Mouse (Mus musculus): ENCODE data around the gene Vps36. TPM values are rescaled to one million over a fixed set of nuclear protein-coding genes. Genes with fewer than 3 reads are reported as not detected.

Gene Vps36
- polyA plus RNA-seq, 1 experiment from 2014 or later: 44.5 TPM

DNA sequence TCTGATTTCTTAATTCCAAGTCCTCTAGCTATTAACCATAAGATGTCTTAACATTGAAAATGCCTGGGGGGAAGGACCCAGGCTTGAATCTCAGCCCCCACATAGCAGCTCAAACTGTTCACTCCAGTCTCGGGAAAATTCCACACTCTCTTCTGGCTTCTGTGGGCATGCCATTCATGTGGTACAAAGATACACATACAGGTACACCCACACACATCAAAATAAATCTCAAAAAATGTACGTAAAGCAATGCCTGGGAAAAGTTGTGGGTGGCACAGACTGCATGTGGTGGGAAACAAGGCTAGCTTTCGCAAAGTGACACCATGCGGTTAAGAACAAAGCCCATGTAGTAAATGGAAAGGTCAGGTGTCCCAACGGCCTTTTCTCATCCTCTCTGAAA lies 23.4 kb upstream of the Vps36 start:
- peaks cover 12% of the 10 kb centered on the region for H3K4me1 ChIP-seq
- peaks cover 66% of the 10 kb centered on the region for H3K36me3 ChIP-seq (replicated peaks)
- H3K4me3 ChIP-seq: no peak overlapping the region
- H3K9me3 ChIP-seq: no peaks in the 10 kb centered on the region
- H3K27ac ChIP-seq (replicated peaks): no peak overlapping the region
- 90% methylated on average over 5 of the region's 5 CpGs for WGBS
- H3K27me3 ChIP-seq (replicated peaks; ENCODE audit: low read depth, poor library complexity, severe bottlenecking): no peaks in the 10 kb centered on the region
- no peak for DNase-seq (ENCODE audit: low spot score)

DNA sequence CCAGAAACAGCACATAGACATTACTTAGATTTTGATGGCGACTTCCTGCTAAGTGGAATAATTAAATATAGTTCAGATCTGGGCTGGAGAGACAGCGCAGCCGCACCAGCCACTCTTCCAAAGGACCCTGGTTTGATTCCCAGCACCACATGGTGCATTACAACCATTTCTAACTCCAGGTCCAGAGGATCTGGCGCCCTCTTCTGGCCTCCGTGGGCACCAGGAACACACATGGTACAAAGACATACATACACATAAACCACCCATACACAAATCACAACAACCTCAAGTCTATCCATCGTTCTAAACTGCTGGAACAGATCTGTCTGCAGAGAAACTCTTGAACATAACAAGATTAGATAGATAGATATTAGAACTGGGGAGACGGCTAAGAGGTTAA lies 16.6 kb upstream of the Vps36 start:
- H3K27ac ChIP-seq (replicated peaks): no peak overlapping the region
- DNase-seq (ENCODE audit: low spot score): no peak
- WGBS: 95% methylated on average over 7 of the region's 7 CpGs
- H3K9me3 ChIP-seq: peaks cover 11% of the 10 kb centered on the region
- H3K4me3 ChIP-seq: no peak overlapping the region
- H3K36me3 ChIP-seq (replicated peaks): peaks cover 83% of the 10 kb centered on the region
- H3K4me1 ChIP-seq: no peaks in the 10 kb centered on the region
- no peaks in the 10 kb centered on the region for H3K27me3 ChIP-seq (replicated peaks; ENCODE audit: low read depth, poor library complexity, severe bottlenecking)

- Histone ChIP-seq H3K27ac (replicated peaks) (peak overlapping the region; percentile 97), H3K36me3 (replicated peaks) (peaks cover 8% of the 10 kb centered on the region), H3K4me1 (peaks cover 12% of the 10 kb centered on the region), H3K9me3 (no peaks in the 10 kb centered on the region), H3K27me3 (replicated peaks; ENCODE audit: low read depth, poor library complexity, severe bottlenecking) (no peaks in the 10 kb centered on the region), H3K4me3 (peak overlapping the region; percentile 86)
- WGBS: 0% methylated on average over 3 of the region's 3 CpGs
- peak; percentile 54 for DNase-seq (ENCODE audit: low spot score)
Measured at GRCm38 (mm10) chr8:22184884-22185283, 7.7 kb upstream of the Vps36 start.

DNA sequence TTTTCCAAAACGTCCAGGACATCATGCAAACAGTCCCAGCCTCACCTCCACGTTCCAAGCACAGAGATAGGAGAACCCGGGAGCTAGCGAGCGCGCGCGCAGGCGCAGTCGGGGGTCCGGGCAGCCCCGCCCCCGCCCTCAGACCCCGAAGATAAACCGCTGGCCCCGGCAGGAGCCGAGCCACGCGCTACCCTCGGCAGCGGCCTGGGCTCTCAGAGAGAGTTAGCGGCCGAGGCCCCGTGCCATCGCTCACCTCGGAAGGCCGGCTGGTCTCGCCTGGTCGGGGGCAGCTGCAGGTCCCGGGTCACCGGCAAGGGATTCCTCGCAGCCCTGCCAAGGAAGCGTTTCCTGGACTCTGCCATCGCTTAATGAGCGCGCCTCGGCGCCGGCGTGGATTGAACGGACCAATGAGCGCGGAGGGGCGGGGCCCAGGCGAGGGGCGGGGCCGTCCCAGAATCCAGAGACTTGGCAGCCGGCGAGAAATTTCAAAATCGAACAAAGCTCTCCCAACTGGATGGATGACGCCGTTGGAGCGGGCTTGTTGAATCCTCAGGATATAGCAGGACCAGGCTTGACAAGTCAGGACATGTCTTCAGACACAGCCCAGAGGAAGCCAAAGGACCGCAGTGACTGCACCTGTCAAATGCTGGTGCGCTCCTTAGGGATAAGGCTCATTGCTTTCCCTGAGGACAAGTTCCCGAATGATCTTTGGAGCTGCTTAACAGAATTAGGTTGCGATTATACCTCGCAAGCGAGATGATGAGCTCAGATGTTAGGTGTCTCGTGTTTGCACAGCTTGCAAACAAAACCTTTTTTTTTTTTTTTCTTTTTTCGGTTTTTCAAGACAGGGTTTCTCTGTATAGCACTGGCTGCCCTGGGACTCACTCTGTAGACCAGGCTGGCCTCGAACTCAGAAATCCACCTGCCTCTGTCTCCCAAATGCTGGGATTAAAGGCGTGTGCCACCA lies 6.9 kb upstream of the Vps36 start, which contains the start of gene Ckap2:
TSS of gene Ckap2 (minus strand) at position 389 of the 967 bp plus-strand sequence.
- peak; percentile 97 for DNase-seq (ENCODE audit: low spot score)
- Histone ChIP-seq H3K27ac (replicated peaks) (peak within 1 kb of the TSS; percentile 97), H3K27me3 (replicated peaks; ENCODE audit: low read depth, poor library complexity, severe bottlenecking) (no peaks in the 10 kb centered on the region), H3K4me1 (peaks cover 12% of the 10 kb centered on the region), H3K4me3 (peak within 1 kb of the TSS; percentile 86), H3K36me3 (replicated peaks) (no peaks in the 10 kb centered on the region), H3K9me3 (no peaks in the 10 kb centered on the region)
- 3% methylated on average over 63 of the region's 63 CpGs for WGBS

DNA sequence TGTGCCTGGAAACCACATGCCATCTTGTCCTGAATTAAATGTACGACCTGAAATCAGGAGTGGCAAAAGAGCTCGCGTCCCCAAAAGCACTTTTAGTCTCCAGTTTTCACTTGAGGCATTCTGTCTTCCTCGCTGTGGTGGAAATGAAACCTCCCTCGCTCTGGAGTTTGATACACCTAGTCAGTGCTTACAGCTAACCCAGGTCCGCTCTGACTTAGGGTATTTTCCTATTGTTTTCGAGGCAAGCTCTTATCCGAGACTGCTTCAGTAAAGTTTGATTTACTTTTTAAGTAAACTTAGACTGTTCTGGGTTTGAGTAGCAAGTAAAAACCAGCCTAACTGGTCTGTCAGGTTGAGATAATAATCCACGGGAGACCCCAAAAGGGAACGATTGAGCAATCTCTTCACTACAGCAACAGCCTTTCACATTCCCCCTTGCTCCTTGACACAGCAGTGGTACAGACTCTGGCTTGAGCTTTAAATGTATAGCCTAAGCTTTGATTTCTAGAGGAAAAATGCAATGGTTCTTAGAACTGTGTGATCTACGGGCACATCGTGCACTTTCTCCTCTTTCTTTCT lies 912 bp downstream of the Vps36 start:
- Histone ChIP-seq H3K4me1 (peaks cover 14% of the 10 kb centered on the region), H3K36me3 (replicated peaks) (peaks cover 4% of the 10 kb centered on the region; the same call in 1 of the 2 replicates), H3K27ac (replicated peaks) (peak overlapping the region; percentile 99), H3K4me3 (peak overlapping the region; percentile 82), H3K9me3 (no peaks in the 10 kb centered on the region), H3K27me3 (replicated peaks; ENCODE audit: low read depth, poor library complexity, severe bottlenecking) (no peaks in the 10 kb centered on the region)
- no peak for DNase-seq (ENCODE audit: low spot score)
- WGBS: 17% methylated on average over 12 of the region's 12 CpGs

GRCm38 (mm10) chr8:22197914-22198313 lies 5.3 kb downstream of the Vps36 start:
- H3K27ac ChIP-seq (replicated peaks): no peak overlapping the region
- WGBS: 90% methylated on average over 6 of the region's 6 CpGs

DNA sequence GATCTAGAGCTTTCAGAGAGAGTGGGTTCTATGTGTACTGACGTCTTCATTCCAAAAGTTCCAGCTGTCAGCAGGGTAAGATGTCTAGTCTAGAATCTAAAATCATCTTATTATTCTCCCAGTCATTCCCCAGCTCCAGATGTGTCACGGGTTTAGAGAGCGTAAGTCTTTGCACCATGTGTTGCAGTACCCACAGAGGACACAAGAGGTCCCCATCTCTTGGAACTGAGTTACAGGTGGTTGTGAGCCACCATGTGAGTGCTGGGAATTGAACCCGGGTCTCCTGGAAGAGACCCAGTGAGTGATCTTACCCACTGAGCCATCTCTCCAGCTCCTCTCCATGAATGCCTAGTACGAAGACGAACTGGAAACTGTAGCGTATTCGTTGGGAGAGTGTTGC lies 6.9 kb downstream of the Vps36 start:
- Histone ChIP-seq H3K9me3 (no peaks in the 10 kb centered on the region; the same call in 1 of the 2 replicates), H3K4me1 (peaks cover 3% of the 10 kb centered on the region), H3K36me3 (replicated peaks) (peaks cover 44% of the 10 kb centered on the region), H3K27me3 (replicated peaks; ENCODE audit: low read depth, poor library complexity, severe bottlenecking) (no peaks in the 10 kb centered on the region), H3K4me3 (no peak overlapping the region), H3K27ac (replicated peaks) (no peak overlapping the region)
- no peak for DNase-seq (ENCODE audit: low spot score)
- WGBS: 94% methylated on average over 8 of the region's 8 CpGs

More at GRCm38 (mm10) chr8:22197914-22198313, 5.3 kb downstream of the Vps36 start:
- no peaks in the 10 kb centered on the region; the same call in 1 of the 2 replicates for H3K9me3 ChIP-seq
- H3K4me1 ChIP-seq: peaks cover 14% of the 10 kb centered on the region
- H3K27me3 ChIP-seq (replicated peaks; ENCODE audit: low read depth, poor library complexity, severe bottlenecking): no peaks in the 10 kb centered on the region
- H3K36me3 ChIP-seq (replicated peaks): peaks cover 37% of the 10 kb centered on the region
- H3K4me3 ChIP-seq: no peak overlapping the region
- DNase-seq (ENCODE audit: low spot score): no peak

GRCm38 (mm10) chr8:22207535-22207934 lies 14.9 kb downstream of the Vps36 start:
- peaks cover 73% of the 10 kb centered on the region for H3K36me3 ChIP-seq (replicated peaks)
- no peak overlapping the region for H3K4me3 ChIP-seq
- DNase-seq (ENCODE audit: low spot score): no peak
- WGBS: 87% methylated on average over 4 of the region's 4 CpGs
- H3K27ac ChIP-seq (replicated peaks): no peak overlapping the region
- no peaks in the 10 kb centered on the region for H3K4me1 ChIP-seq
- H3K27me3 ChIP-seq (replicated peaks; ENCODE audit: low read depth, poor library complexity, severe bottlenecking): no peaks in the 10 kb centered on the region
- H3K9me3 ChIP-seq: no peaks in the 10 kb centered on the region

GRCm38 (mm10) chr8:22209012-22209411 lies 16.4 kb downstream of the Vps36 start:
- DNase-seq (ENCODE audit: low spot score): no peak
- Histone ChIP-seq H3K27me3 (replicated peaks; ENCODE audit: low read depth, poor library complexity, severe bottlenecking) (no peaks in the 10 kb centered on the region), H3K36me3 (replicated peaks) (peaks cover 74% of the 10 kb centered on the region), H3K27ac (replicated peaks) (no peak overlapping the region), H3K9me3 (no peaks in the 10 kb centered on the region), H3K4me3 (no peak overlapping the region), H3K4me1 (no peaks in the 10 kb centered on the region)
- 70% methylated on average over 5 of the region's 5 CpGs for WGBS

GRCm38 (mm10) chr8:22214826-22215225 lies 22.2 kb downstream of the Vps36 start:
- WGBS: 94% methylated on average over 10 of the region's 10 CpGs
- no peaks in the 10 kb centered on the region for H3K9me3 ChIP-seq
- H3K4me1 ChIP-seq: no peaks in the 10 kb centered on the region
- no peak overlapping the region for H3K4me3 ChIP-seq
- H3K27ac ChIP-seq (replicated peaks): no peak overlapping the region
- peaks cover 90% of the 10 kb centered on the region for H3K36me3 ChIP-seq (replicated peaks)
- no peaks in the 10 kb centered on the region for H3K27me3 ChIP-seq (replicated peaks; ENCODE audit: low read depth, poor library complexity, severe bottlenecking)
- DNase-seq (ENCODE audit: low spot score): no peak

- WGBS: 60% methylated on average over 8 of the region's 8 CpGs
- peaks cover 33% of the 10 kb centered on the region for H3K27me3 ChIP-seq (replicated peaks; ENCODE audit: low read depth, poor library complexity, severe bottlenecking)
- peaks cover 8% of the 10 kb centered on the region; the same call in 1 of the 2 replicates for H3K4me1 ChIP-seq
- H3K27ac ChIP-seq (replicated peaks): no peak overlapping the region
- no peaks in the 10 kb centered on the region for H3K9me3 ChIP-seq
- peaks cover 26% of the 10 kb centered on the region for H3K36me3 ChIP-seq (replicated peaks)
- DNase-seq (ENCODE audit: low spot score): no peak
- no peak overlapping the region; the same call in 1 of the 2 replicates for H3K4me3 ChIP-seq
Measured at GRCm38 (mm10) chr8:22226361-22226760, 33.8 kb downstream of the Vps36 start.

DNA sequence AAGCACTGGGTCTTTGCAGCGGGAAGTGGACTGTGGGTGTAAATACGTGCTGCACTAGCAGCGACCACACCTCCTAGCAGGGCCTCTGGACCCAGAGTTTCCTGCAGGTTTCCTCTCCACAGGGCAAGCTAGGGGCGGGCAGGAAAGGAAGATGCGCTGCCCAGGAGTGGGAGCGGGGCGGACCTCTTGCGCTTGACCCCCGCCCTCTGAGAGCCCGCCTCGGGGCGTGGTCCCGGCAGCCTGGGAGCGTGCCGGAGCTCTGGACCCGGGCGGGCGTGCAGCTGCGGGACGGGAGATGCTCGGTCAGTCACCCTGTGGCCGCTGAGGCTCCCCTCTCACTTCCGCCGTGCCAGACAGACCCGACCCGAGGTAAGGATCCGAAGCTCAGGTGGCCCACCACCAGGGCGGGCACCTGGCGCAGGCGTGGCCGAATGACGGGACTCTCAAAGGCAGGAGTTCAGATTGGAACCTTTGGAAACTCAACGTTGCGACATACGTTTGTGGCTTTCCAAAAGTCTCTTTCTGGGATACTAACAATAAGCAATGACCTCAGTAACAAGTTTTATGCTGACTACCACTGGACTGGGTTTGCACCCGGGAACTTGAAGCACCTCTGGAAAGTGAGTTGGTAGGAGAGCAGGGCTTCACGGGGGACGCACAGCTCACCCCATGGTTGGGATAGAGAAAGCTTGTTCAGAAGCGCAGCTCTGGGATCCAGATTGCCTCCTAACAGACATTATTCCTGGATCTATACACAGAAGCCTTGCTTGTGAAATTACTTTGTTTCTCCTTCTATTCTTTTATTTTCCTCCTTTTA lies 34.7 kb downstream of the Vps36 start, which contains the start of gene Thsd1:
TSS of gene Thsd1 (plus strand) at position 253 of the 817 bp plus-strand sequence.
- DNase-seq (ENCODE audit: low spot score): peak; percentile 75
- peaks cover 8% of the 10 kb centered on the region; the same call in 1 of the 2 replicates for H3K4me1 ChIP-seq
- under 1% methylated on average over 39 of the region's 39 CpGs for WGBS
- no peaks in the 10 kb centered on the region for H3K9me3 ChIP-seq
- peak within 1 kb of the TSS; percentile 69 for H3K4me3 ChIP-seq
- H3K27ac ChIP-seq (replicated peaks): peak within 1 kb of the TSS; percentile 52
- H3K36me3 ChIP-seq (replicated peaks): peaks cover 16% of the 10 kb centered on the region
- peaks cover 33% of the 10 kb centered on the region for H3K27me3 ChIP-seq (replicated peaks; ENCODE audit: low read depth, poor library complexity, severe bottlenecking)
